Mouse (Mus musculus) intestine, embryonic 16.5 days (tissue): ENCODE measurements at regions not wholly inside any gene's neighbourhood (a gene's known extent, or its start where the extent isn't known, plus 50 kb on each side); places are given as distances from the start of the nearest gene placed in this dataset.

Experiments
- ATAC-seq: fragments of 200-750 bp; cut with Nextera tagmentation; 2 replicates; pipeline ENCODE4 v1.8.0; 2017; ENCODE audit warnings: moderate TSS enrichment, moderate library complexity
- H3K27ac ChIP-seq: fragments of 300-500 bp; sonication (generic); 2 replicates; pipeline ENCODE4 v1.5.1; 2014; ENCODE audit warnings: mild to moderate bottlenecking, low read length
- H3K27me3 ChIP-seq: fragments of 300-500 bp; sonication (generic); replicated peaks from 2 replicates; pipeline ENCODE4 v1.6.1; 2014; ENCODE audit warnings: low read length, control low read depth, mixed read lengths; ENCODE audit not compliant: control insufficient read depth, insufficient read depth
- H3K36me3 ChIP-seq: fragments of 300-500 bp; sonication (generic); 2 replicates; pipeline ENCODE4 v1.6.1; 2014; ENCODE audit warnings: low read length, control low read depth; ENCODE audit not compliant: control insufficient read depth, insufficient read depth
- H3K4me1 ChIP-seq: fragments of 300-500 bp; sonication (generic); 2 replicates; pipeline ENCODE4 v1.6.1; 2014; ENCODE audit warnings: low read length, control low read depth, mixed read lengths; ENCODE audit not compliant: control insufficient read depth, insufficient read depth
- H3K4me2 ChIP-seq: fragments of 300-500 bp; sonication (generic); 2 replicates; pipeline ENCODE4 v1.6.1; 2014; ENCODE audit warnings: low read depth, low read length, control low read depth
- H3K4me3 ChIP-seq: fragments of 300-500 bp; sonication (generic); 2 replicates; pipeline ENCODE4 v1.5.1; 2014; ENCODE audit warnings: mild to moderate bottlenecking, low read length
- H3K9ac ChIP-seq: fragments of 300-500 bp; sonication (generic); 2 replicates; pipeline ENCODE4 v1.6.1; 2014; ENCODE audit warnings: low read depth, low read length
- H3K9me3 ChIP-seq: fragments of 300-500 bp; sonication (generic); 2 replicates; pipeline ENCODE4 v1.6.1; 2016; ENCODE audit warnings: low read length, control low read depth; ENCODE audit not compliant: control insufficient read depth
- WGBS: fragments of 180-500 bp; shearing (Covaris S2); extraction: QIAGEN DNeasy Blood & Tissue Kit; methylation state at CpG from one replicate; pipeline ENCODE4 v1.1.7; 2014; 5-methylcytosine and 5-hydroxymethylcytosine counted together

DNA sequence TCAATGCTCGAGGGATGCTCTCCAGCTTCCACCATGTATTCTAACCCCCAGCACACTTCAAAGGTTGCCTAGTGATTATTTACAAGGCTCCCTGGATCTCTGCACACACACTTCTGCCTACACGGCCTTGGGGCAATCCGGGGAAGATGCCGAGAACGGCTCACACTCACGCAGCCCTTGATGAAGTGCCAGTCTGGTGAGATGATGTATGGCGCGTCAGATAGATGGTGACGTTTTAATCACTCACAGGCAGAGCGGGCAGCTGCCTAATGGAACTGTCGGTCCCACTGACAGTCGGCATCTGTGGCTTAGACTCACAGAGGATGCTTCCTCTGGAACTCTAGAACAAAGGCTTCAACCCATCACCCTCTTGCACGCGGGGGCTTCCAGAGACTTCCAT lies 66.9 kb upstream of the Kazn start:
- no peak overlapping the region for H3K4me3 ChIP-seq
- no peaks in the 10 kb centered on the region for H3K9me3 ChIP-seq
- WGBS: 68% methylated on average over 14 of the region's 14 CpGs
- H3K9ac ChIP-seq: no peak overlapping the region
- no peaks in the 10 kb centered on the region for H3K27me3 ChIP-seq
- ATAC-seq: no peak
- no peak overlapping the region for H3K4me2 ChIP-seq
- H3K4me1 ChIP-seq: peaks cover 13% of the 10 kb centered on the region; the same call in 1 of the 2 replicates
- no peak overlapping the region for H3K27ac ChIP-seq
- H3K36me3 ChIP-seq: 0 out of 2 replicates have a peak, but pooled peaks cover under 1% of the 10 kb centered on the region

DNA sequence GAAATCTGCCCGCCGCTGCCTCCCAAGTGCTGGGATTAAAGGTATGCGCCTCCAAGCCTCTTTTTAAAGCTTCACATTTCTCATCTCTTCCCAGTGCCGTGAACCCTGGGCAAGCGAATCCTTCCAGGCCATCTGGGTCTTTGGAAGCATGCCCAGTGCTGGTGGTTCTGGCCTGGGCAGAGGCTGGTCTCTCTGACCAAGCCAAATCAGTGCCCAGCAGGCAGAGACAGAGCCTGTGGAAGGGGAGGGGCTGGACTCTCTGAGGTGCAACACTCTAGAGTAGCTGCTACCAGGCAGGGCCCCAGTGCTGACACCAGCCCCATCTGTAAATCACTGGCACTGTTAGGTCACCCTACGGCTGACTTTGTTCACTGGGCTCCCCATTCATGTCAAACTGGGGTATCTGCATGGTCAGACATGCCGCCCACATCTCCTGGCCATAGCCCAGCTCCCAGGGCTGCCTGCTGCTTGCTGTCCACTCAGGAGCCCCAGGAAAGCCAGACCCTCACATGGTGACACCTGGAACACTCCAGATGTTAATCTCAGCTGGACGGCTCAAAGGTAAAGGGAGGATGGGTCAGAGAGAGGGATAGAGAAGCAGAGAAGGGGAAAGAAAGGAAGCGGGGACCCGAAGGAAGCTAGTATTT lies 64.3 kb upstream of the Kazn start:
- no peaks in the 10 kb centered on the region for H3K27me3 ChIP-seq
- H3K36me3 ChIP-seq: no peaks in the 10 kb centered on the region
- 64% methylated on average over 10 of the region's 10 CpGs for WGBS
- ATAC-seq: no peak
- H3K9me3 ChIP-seq: no peaks in the 10 kb centered on the region
- H3K4me1 ChIP-seq: peaks cover 13% of the 10 kb centered on the region; the same call in 1 of the 2 replicates
- no peak overlapping the region for H3K27ac ChIP-seq
- no peak overlapping the region for H3K4me2 ChIP-seq
- H3K9ac ChIP-seq: no peak overlapping the region
- no peak overlapping the region for H3K4me3 ChIP-seq

DNA sequence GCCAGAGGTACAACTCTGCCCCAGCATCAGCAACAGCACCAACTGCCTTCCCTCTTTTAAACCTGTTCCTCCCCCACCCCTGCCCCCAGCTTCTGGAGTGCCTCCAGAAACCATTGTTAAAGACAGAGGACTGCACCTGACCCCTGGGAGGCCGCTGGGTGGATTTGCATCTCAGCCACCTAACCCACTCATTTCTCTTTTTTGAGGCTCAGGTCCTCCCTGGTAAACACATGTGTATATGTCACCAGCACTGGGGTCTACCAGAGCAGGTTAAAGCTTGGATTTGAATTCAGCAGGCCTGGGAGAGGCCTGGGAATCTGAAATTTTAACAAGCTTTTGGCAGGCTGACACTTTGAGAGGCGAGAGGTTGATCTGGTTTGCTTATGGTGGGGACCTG lies 63.5 kb upstream of the Kazn start:
- H3K9ac ChIP-seq: no peak overlapping the region
- H3K4me3 ChIP-seq: no peak overlapping the region
- H3K27me3 ChIP-seq: no peaks in the 10 kb centered on the region
- H3K9me3 ChIP-seq: no peaks in the 10 kb centered on the region
- H3K4me1 ChIP-seq: peaks cover 13% of the 10 kb centered on the region; the same call in 1 of the 2 replicates
- H3K27ac ChIP-seq: no peak overlapping the region
- no peak overlapping the region for H3K4me2 ChIP-seq
- H3K36me3 ChIP-seq: no peaks in the 10 kb centered on the region
- no peak for ATAC-seq
- 69% methylated on average over 2 of the region's 2 CpGs for WGBS

DNA sequence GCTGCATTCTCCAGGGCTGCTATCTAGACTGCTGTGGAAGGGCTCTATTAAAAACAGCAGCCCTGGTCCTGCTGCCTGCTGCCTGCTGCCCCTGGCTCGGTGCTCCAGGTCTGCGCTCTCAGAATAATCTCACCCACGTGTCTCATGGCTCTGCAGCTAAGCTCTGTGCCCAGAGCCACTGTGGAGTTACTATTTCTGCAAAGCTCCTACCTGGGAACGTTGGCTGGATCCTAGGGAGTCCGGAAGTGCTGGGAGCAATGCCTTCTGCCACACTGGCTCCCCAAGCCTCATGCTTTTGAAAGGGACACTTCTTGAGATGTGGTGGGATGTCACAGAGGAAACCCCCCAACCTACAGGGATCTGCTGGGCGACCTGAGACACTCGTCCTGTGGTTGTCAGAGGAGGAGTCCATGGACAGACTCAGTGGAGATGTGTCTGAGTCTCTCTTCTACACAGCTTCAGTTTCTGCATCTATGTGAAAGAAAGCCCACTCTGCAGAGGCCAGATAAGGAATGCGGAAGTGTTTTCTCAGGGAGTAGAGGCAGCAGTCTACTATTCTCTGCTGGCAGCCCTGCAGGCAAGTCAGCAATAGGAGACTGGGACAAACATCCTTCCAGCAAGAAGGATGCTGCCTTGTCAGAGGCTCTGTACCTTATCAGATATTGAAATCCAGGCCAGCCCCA lies 63.0 kb upstream of the Kazn start:
- WGBS: 51% methylated on average over 8 of the region's 8 CpGs
- H3K27me3 ChIP-seq: no peaks in the 10 kb centered on the region

DNA sequence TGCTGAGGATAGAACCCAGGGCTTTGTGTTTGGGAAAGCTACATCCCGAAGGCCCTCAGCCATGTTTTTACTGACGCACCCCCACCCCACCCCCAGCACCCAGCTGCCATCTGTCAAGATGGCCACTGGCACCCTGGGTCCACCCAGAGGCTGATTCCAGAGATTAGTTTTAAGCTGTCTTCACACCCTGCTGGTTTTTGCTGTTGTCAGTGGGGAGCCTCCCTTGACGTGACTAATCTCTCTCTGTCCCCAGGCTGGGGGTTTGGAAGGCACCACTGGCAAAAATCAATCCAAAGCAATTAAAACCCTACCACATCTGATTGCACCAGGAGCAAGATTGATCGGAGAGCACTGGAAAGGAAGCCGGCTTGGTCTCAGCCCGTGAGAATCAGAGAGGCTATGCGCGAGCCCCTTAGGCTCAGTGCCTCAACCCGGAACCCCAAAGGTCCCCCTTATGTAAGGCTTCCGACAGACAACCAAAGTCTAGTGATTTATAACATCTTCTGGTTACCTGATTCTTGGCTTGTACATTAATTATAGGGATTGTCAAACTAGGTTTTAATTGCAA lies 59.7 kb upstream of the Kazn start:
- no peak overlapping the region for H3K4me3 ChIP-seq
- H3K4me1 ChIP-seq: 0 out of 2 replicates have a peak, but pooled peaks cover 9% of the 10 kb centered on the region
- ATAC-seq: no peak
- no peaks in the 10 kb centered on the region for H3K9me3 ChIP-seq
- no peaks in the 10 kb centered on the region for H3K36me3 ChIP-seq
- H3K9ac ChIP-seq: no peak overlapping the region
- H3K27me3 ChIP-seq: no peaks in the 10 kb centered on the region
- no peak overlapping the region for H3K4me2 ChIP-seq
- no peak overlapping the region for H3K27ac ChIP-seq
- WGBS: 74% methylated on average over 10 of the region's 10 CpGs

More for the DNA sequence above, 63.0 kb upstream of the Kazn start:
- no peak for ATAC-seq
- H3K36me3 ChIP-seq: no peaks in the 10 kb centered on the region
- peaks cover 9% of the 10 kb centered on the region; the same call in 1 of the 2 replicates for H3K4me1 ChIP-seq
- no peak overlapping the region for H3K4me2 ChIP-seq
- no peak overlapping the region for H3K9ac ChIP-seq
- no peak overlapping the region for H3K27ac ChIP-seq
- H3K4me3 ChIP-seq: no peak overlapping the region
- no peaks in the 10 kb centered on the region for H3K9me3 ChIP-seq

DNA sequence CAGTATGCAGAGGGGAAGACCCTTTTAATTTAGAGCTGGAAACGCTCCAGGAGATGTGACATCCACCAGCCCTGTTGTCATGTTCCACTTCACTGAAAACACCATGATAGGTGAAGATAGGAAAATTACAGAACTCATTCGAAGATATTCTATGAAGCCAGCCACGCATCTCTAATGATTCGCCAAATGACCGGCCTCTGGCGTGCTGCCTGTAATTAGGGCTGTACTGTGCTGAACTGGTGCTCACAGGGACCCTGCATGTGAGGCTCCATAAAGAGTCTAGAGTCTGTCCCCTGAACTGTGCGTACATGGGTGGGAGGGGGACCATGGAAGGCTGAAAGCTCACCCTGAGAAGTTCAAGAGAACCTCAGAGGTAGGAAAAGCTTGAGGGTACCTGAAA lies 53.6 kb upstream of the Kazn start:
- 82% methylated on average over 7 of the region's 7 CpGs for WGBS
- Histone ChIP-seq H3K9me3 (no peaks in the 10 kb centered on the region), H3K4me1 (0 out of 2 replicates have a peak, but pooled peaks cover 2% of the 10 kb centered on the region), H3K4me2 (no peak overlapping the region), H3K27ac (no peak overlapping the region), H3K36me3 (no peaks in the 10 kb centered on the region), H3K4me3 (no peak overlapping the region), H3K9ac (no peak overlapping the region), H3K27me3 (no peaks in the 10 kb centered on the region)
- ATAC-seq: no peak

DNA sequence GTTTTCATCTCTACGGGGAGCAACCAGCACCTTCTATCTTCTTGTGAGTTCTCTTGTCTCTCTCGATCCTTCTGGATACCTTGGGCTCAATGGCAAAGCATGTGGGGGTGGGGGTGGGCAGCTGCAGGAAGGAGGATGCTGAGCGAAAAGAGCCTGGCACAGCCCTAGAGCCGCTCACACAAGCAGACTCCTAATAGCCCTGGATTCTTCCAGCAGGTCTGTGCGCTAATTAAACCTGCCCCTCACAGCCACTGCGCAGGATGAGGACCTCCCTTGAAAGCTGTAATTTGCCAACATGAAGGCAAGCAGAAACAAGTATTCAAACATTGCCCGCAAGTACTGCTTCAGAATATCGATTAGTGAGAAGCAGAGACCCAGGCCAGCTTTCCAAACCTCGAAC lies 53.1 kb upstream of the Kazn start:
- no peak for ATAC-seq
- Histone ChIP-seq H3K27ac (no peak overlapping the region), H3K9me3 (no peaks in the 10 kb centered on the region), H3K36me3 (no peaks in the 10 kb centered on the region), H3K4me3 (no peak overlapping the region), H3K9ac (no peak overlapping the region), H3K4me2 (no peak overlapping the region), H3K4me1 (0 out of 2 replicates have a peak, but pooled peaks cover 2% of the 10 kb centered on the region), H3K27me3 (no peaks in the 10 kb centered on the region)
- WGBS: 79% methylated on average over 9 of the region's 9 CpGs

DNA sequence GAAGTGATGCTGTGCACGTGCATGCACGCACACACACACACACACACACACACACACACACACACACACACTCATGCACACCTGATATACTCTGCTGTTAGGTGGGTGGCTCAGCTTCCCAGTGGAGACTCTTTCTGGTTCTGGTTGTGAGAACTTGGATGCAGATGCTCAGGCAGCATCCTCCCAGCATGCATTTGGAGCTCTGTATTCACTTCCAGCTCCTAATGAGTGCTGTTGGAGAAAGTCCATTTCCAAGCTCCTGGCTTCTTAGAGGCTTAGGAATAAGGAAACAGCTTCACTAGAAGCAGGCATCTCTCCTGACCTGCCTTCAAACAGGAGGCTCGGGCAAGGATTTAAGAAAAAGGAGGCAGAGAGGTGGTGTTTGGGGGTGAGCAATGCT lies 52.2 kb upstream of the Kazn start:
- Histone ChIP-seq H3K27ac (no peak overlapping the region), H3K9me3 (no peaks in the 10 kb centered on the region), H3K4me2 (no peak overlapping the region), H3K27me3 (no peaks in the 10 kb centered on the region), H3K4me1 (no peaks in the 10 kb centered on the region), H3K36me3 (no peaks in the 10 kb centered on the region), H3K4me3 (no peak overlapping the region), H3K9ac (no peak overlapping the region)
- no peak for ATAC-seq
- WGBS: 85% methylated on average over 3 of the region's 3 CpGs
